9 mouse cellular contexts compared by ENCODE assay signal in genomic region chr9:86800600-86801163, GRCm38 (mm10). TPM values are rescaled to one million over a fixed set of nuclear protein-coding genes. Genes with fewer than 3 reads are reported as not detected.
DNase-seq lines count a peak whose midpoint lies in the region; ATAC-seq and TF ChIP-seq lines count a peak whose summit lies in the region.
"Had no signal": no experiment of that assay in that cellular context is flagged by ENCODE, and none has a peak within 500 bp of the region (broad histone marks: within the 10 kb centered on the region; RNA-seq: fewer than 3 reads in every experiment).

No protein-coding gene starts in this region.

- peak; percentile 28 for TF ChIP-seq CTCF in E14TG2a.4 (conservative IDR thresholded peaks at IDR 0.05; ENCODE audit: low read length)

- H3K27me3 ChIP-seq in E14TG2a.4 (ENCODE audit: insufficient read depth, low read length) = no peaks in the 10 kb centered on the region
- H3K27me3 ChIP-seq in intestine, embryonic 14.5 days (replicated peaks; ENCODE audit: control insufficient read depth, insufficient read depth, low read length) = peaks cover 3% of the 10 kb centered on the region; the same call in 1 of the 2 replicates
- H3K27me3 ChIP-seq in midbrain, embryonic 16.5 days (ENCODE audit: control insufficient read depth, insufficient read depth, low read depth, low read length) = no peaks in the 10 kb centered on the region
- H3K27me3 ChIP-seq: liver, embryonic 13.5 days had no signal

- H3K4me1 ChIP-seq in E14TG2a.4 (replicated peaks; ENCODE audit: low read depth, low read length) = peaks cover 22% of the 10 kb centered on the region
- no peaks in the 10 kb centered on the region for H3K4me1 ChIP-seq in intestine, embryonic 14.5 days (replicated peaks; ENCODE audit: control insufficient read depth, insufficient read depth, low read length)
- no peaks in the 10 kb centered on the region for H3K4me1 ChIP-seq in midbrain, embryonic 16.5 days (ENCODE audit: control insufficient read depth, insufficient read depth, low read length)
- H3K4me1 ChIP-seq: liver, embryonic 13.5 days had no signal

- WGBS in intestine, embryonic 14.5 days = 31% methylated on average over 3 of the region's 3 CpGs
- WGBS in midbrain, embryonic 16.5 days = 21% methylated on average over 3 of the region's 3 CpGs

- no peaks in the 10 kb centered on the region for H3K9me3 ChIP-seq in E14TG2a.4 (ENCODE audit: low read length)
- H3K9me3 ChIP-seq in intestine, embryonic 14.5 days (ENCODE audit: control insufficient read depth, low read length) = no peaks in the 10 kb centered on the region
- no peaks in the 10 kb centered on the region for H3K9me3 ChIP-seq in midbrain, embryonic 16.5 days (replicated peaks; ENCODE audit: control insufficient read depth, low read length, poor library complexity, severe bottlenecking)
- H3K9me3 ChIP-seq: liver, embryonic 13.5 days had no signal

- H3K27ac ChIP-seq in intestine, embryonic 14.5 days (ENCODE audit: low read depth) = no peak overlapping the region
- H3K27ac ChIP-seq in midbrain, embryonic 16.5 days (ENCODE audit: low read length) = no peak overlapping the region
- H3K27ac ChIP-seq: liver, embryonic 13.5 days had no signal

- no peak overlapping the region for H3K9ac ChIP-seq in intestine, embryonic 14.5 days (ENCODE audit: low read length)
- H3K9ac ChIP-seq in midbrain, embryonic 16.5 days (ENCODE audit: low read depth, low read length) = no peak overlapping the region
- H3K9ac ChIP-seq: liver, embryonic 13.5 days had no signal

- ATAC-seq in frontal cortex, adult (ENCODE audit: low TSS enrichment) = peak; percentile 29; the same call in 1 of the 2 replicates
- ATAC-seq in common myeloid progenitor, adult 5-6 weeks (replicated peaks; ENCODE audit: low read depth, poor library complexity, severe bottlenecking) = peak; percentile 66; the same call in 1 of the 2 replicates
- ATAC-seq in intestine, embryonic 14.5 days (replicated peaks; ENCODE audit: low FRiP score, low TSS enrichment, low read depth) = 0 out of 2 replicates have a peak, but pooled peaks have one; percentile 23
- ATAC-seq in midbrain, embryonic 16.5 days = peak; percentile 61; the same call in 1 of the 2 replicates

- no peak overlapping the region for H3K4me2 ChIP-seq in intestine, embryonic 14.5 days (ENCODE audit: low read length)
- no peak overlapping the region for H3K4me2 ChIP-seq in midbrain, embryonic 16.5 days (ENCODE audit: low read length)
- H3K4me2 ChIP-seq: liver, embryonic 13.5 days had no signal

- intact Hi-C loops in gastrocnemius, postnatal 36 days (cut with DNase I) = loop anchor here (5.0 kb wide), 1 partner anchor 208 kb away; no protein-coding TSS in a partner anchor

- no peak for DNase-seq in frontal cortex, postnatal 36 days (ENCODE audit: low spot score in 2 of 2)
- no peak for DNase-seq in intestine, embryonic 14.5 days (ENCODE audit: low spot score)
- no peak for DNase-seq in gastrocnemius, postnatal 36 days
- no peak for DNase-seq in layer of hippocampus, adult 9-11 months
- DNase-seq: liver, embryonic 13.5 days had no signal

- H3K4me3 ChIP-seq in E14TG2a.4 (replicated peaks; ENCODE audit: low read length) = no peak overlapping the region
- H3K4me3 ChIP-seq in intestine, embryonic 14.5 days (ENCODE audit: low read depth, low read length) = no peak overlapping the region
- no peak overlapping the region for H3K4me3 ChIP-seq in midbrain, embryonic 16.5 days (ENCODE audit: low read depth, low read length)
- H3K4me3 ChIP-seq: liver, embryonic 13.5 days had no signal

- no peaks in the 10 kb centered on the region for H3K36me3 ChIP-seq in E14TG2a.4 (ENCODE audit: insufficient read depth, low read length)
- no peaks in the 10 kb centered on the region for H3K36me3 ChIP-seq in intestine, embryonic 14.5 days (ENCODE audit: control insufficient read depth, insufficient read depth, low read length)
- H3K36me3 ChIP-seq in midbrain, embryonic 16.5 days (ENCODE audit: control insufficient read depth, insufficient read depth, low read length) = peaks cover 21% of the 10 kb centered on the region
- H3K36me3 ChIP-seq: liver, embryonic 13.5 days had no signal

RNA-seq across cellular contexts. Expression of gene Prss35, which starts 57.2 kb away (rescaled TPM):
- total RNA-seq in common myeloid progenitor, adult 5-6 weeks (2017) = not detected in 2 replicates
- polyA plus RNA-seq in intestine, embryonic 14.5 days (2014; fragmentation: Nextera tagmentation; extraction: Ambion mirVana) = 9.6 and 9.7 TPM in 2 replicates
- 4.2 and 5.3 TPM in 2 replicates for polyA plus RNA-seq in midbrain, embryonic 16.5 days (2015; fragmentation: Nextera tagmentation; extraction: Ambion mirVana)
- under 1 TPM in 1 of 2 experiments, not detected in 1; 0.10 TPM for total RNA-seq in gastrocnemius, postnatal 36 days (2021)
